Mouse (Mus musculus) MEL (cell line): ENCODE data around the gene Rbm48. TPM values are rescaled to one million over a fixed set of nuclear protein-coding genes. Genes with fewer than 3 reads are reported as not detected.
A peak's percentile ranks its signal among the peaks of the same experiment; 100 is the strongest.

ENCODE experiments used
- DNase-seq: peaks from one replicate; pipeline ENCODE4 v3.0.0; 2011; ENCODE audit warnings: low read depth, low spot score
- H3K27ac ChIP-seq: 2 replicates; pipeline ENCODE4 v1.5.1; 2012; ENCODE audit warnings: low read depth, mild to moderate bottlenecking, control low read depth, low read length, moderate library complexity; ENCODE audit not compliant: control insufficient read depth
- H3K27me3 ChIP-seq, 2 experiments: fragments of 150-350 bp in 1 of 2; sonication (generic) in 1 of 2; 2 replicates each; pipeline ENCODE4 v1.6.1; 2012; ENCODE audit warnings: low read length in 2 of 2, mild to moderate bottlenecking in 2 of 2, improper control_type of control experiment in 1 of 2, moderate library complexity in 1 of 2; ENCODE audit not compliant: insufficient read depth in 2 of 2, control insufficient read depth in 1 of 2
- H3K36me3 ChIP-seq, 2 experiments: 2 replicates each; pipeline ENCODE4 v1.6.1; 2012 to 2014; ENCODE audit warnings: low read length in 2 of 2, improper control_type of control experiment in 1 of 2, inconsistent platforms in 1 of 2, mild to moderate bottlenecking in 1 of 2; ENCODE audit not compliant: insufficient read depth in 2 of 2, control insufficient read depth in 1 of 2
- H3K4me1 ChIP-seq, 2 experiments: fragments of 150-350 bp in 1 of 2; sonication (generic) in 1 of 2; 2 replicates each; pipeline ENCODE4 v1.6.1; 2012; ENCODE audit warnings: low read length in 2 of 2, improper control_type of control experiment in 1 of 2, mild to moderate bottlenecking in 1 of 2; ENCODE audit not compliant: insufficient read depth in 2 of 2, control insufficient read depth in 1 of 2
- H3K4me3 ChIP-seq, 2 experiments: fragments of 150-350 bp in 1 of 2; sonication (generic) in 1 of 2; 2 replicates each; pipeline ENCODE4 v1.5.1; 2012; ENCODE audit warnings: low read depth in 2 of 2, low read length in 2 of 2, mild to moderate bottlenecking in 2 of 2, moderate library complexity in 2 of 2, control low read depth in 1 of 2, improper control_type of control experiment in 1 of 2; ENCODE audit not compliant: control insufficient read depth in 1 of 2, insufficient read depth in 1 of 2
- H3K79me2 ChIP-seq: 2 replicates; pipeline ENCODE4 v1.6.1; 2012; ENCODE audit warnings: mild to moderate bottlenecking, low read length, moderate library complexity; ENCODE audit not compliant: control insufficient read depth, poor library complexity, insufficient read depth
- H3K9ac ChIP-seq: 2 replicates; pipeline ENCODE4 v1.6.1; 2012; ENCODE audit warnings: low read depth, mild to moderate bottlenecking, control low read depth, low read length, moderate library complexity; ENCODE audit not compliant: control insufficient read depth, poor library complexity, severe bottlenecking
- H3K9me3 ChIP-seq: fragments of 150-350 bp; sonication (generic); replicated peaks from 2 replicates; pipeline ENCODE4 v1.6.1; 2012; ENCODE audit warnings: mild to moderate bottlenecking, low read length, improper control_type of control experiment, moderate library complexity; ENCODE audit not compliant: insufficient read depth
- CHD1 ChIP-seq: IDR thresholded peaks from 2 replicates; pipeline ENCODE4 v1.6.1; 2012; ENCODE audit warnings: low read depth, mild to moderate bottlenecking, inconsistent platforms, low read length, improper control_type of control experiment
- E2F4 ChIP-seq: IDR thresholded peaks from 2 replicates; pipeline ENCODE4 v1.6.1; 2011; ENCODE audit warnings: low read depth, low read length, improper control_type of control experiment, borderline replicate concordance
- ELF1 ChIP-seq: IDR thresholded peaks from 2 replicates; pipeline ENCODE4 v1.6.1; 2014; ENCODE audit warnings: low read depth, mild to moderate bottlenecking, inconsistent platforms, low read length, improper control_type of control experiment, moderate library complexity
- EP300 ChIP-seq, 2 experiments: IDR thresholded peaks; 2 replicates each; pipeline ENCODE4 v1.6.1; 2011; ENCODE audit warnings: improper control_type of control experiment in 2 of 2, low read length in 2 of 2, low read depth in 1 of 2, mild to moderate bottlenecking in 1 of 2
- GATA1 ChIP-seq: IDR thresholded peaks from 2 replicates; pipeline ENCODE4 v1.6.1; 2011; ENCODE audit warnings: low read depth, low read length, improper control_type of control experiment
- KAT2A ChIP-seq: conservative IDR thresholded peaks from 2 replicates; pipeline ENCODE4 v1.6.1; 2012; ENCODE audit warnings: low read depth, low read length, improper control_type of control experiment, inconsistent platforms
- MAFK ChIP-seq: IDR thresholded peaks from 2 replicates; pipeline ENCODE4 v1.6.1; 2011; ENCODE audit warnings: low read depth, mild to moderate bottlenecking, low read length, improper control_type of control experiment, borderline replicate concordance
- MAX ChIP-seq: IDR thresholded peaks from 2 replicates; pipeline ENCODE4 v1.6.1; 2011; ENCODE audit warnings: low read length, improper control_type of control experiment
- MYB ChIP-seq: IDR thresholded peaks from 2 replicates; pipeline ENCODE4 v1.6.1; 2011; ENCODE audit warnings: mild to moderate bottlenecking, low read depth, low read length, improper control_type of control experiment
- NELFE ChIP-seq: IDR thresholded peaks from 2 replicates; pipeline ENCODE4 v1.6.1; 2011; ENCODE audit warnings: low read depth, low read length, improper control_type of control experiment
- NRF1 ChIP-seq: IDR thresholded peaks from 2 replicates; pipeline ENCODE4 v1.6.1; 2014; ENCODE audit warnings: low read depth, mild to moderate bottlenecking, inconsistent platforms, low read length, improper control_type of control experiment, moderate library complexity; ENCODE audit not compliant: poor library complexity, insufficient read depth, severe bottlenecking
- RAD21 ChIP-seq: IDR thresholded peaks from 2 replicates; pipeline ENCODE4 v1.6.1; 2011; ENCODE audit warnings: mild to moderate bottlenecking, low read depth, low read length, improper control_type of control experiment
- SIN3A ChIP-seq: IDR thresholded peaks from 2 replicates; pipeline ENCODE4 v1.6.1; 2012; ENCODE audit warnings: low read length, improper control_type of control experiment, inconsistent platforms
- TBP ChIP-seq: IDR thresholded peaks from 2 replicates; pipeline ENCODE4 v1.8.0; 2011; ENCODE audit warnings: low read depth, low read length, improper control_type of control experiment
- TCF12 ChIP-seq: IDR thresholded peaks from 2 replicates; pipeline ENCODE4 v1.6.1; 2014; ENCODE audit warnings: low read depth, mild to moderate bottlenecking, inconsistent platforms, low read length, improper control_type of control experiment, moderate library complexity
- UBTF ChIP-seq: IDR thresholded peaks from 2 replicates; pipeline ENCODE4 v1.6.1; 2012; ENCODE audit warnings: low read depth, mild to moderate bottlenecking, inconsistent platforms, low read length, improper control_type of control experiment, moderate library complexity, borderline replicate concordance; ENCODE audit not compliant: insufficient read depth
- ZC3H11A ChIP-seq: IDR thresholded peaks from 2 replicates; pipeline ENCODE4 v1.6.1; 2012; ENCODE audit warnings: low read depth, mild to moderate bottlenecking, inconsistent platforms, low read length, improper control_type of control experiment
- ZKSCAN1 ChIP-seq: IDR thresholded peaks from 2 replicates; pipeline ENCODE4 v1.6.1; 2012; ENCODE audit warnings: low read depth, mild to moderate bottlenecking, inconsistent platforms, low read length, improper control_type of control experiment, moderate library complexity
- polyA plus RNA-seq, 2 experiments: library from polyadenylated mRNA; stranded (reverse) in 1 of 2; unstranded in 1 of 2; fragments of >175 nt in 1 of 2; fragments of >200 nt in 1 of 2; gene quantifications; 2 replicates each; pipeline versions ENCODE4 v1.2.1 to v1.2.4; 2012; ENCODE audit warnings: low replicate concordance in 2 of 2, low read depth in 1 of 2; ENCODE audit not compliant: insufficient read length in 2 of 2, insufficient read depth in 1 of 2, missing spikeins in 1 of 2
- total RNA-seq: library from RNA; depleted of rRNA; stranded (reverse); fragments of 300-350 nt; gene quantifications from 2 replicates; pipeline ENCODE4 v1.2.3, GENCODE M21; 2012

Rbm48 gene
- total and polyA plus RNA-seq, 3 experiments = 12.0 to 12.9 TPM; not detected in 1

- peaks cover 4 to 6% of the 10 kb centered on the region in 2 experiments for H3K36me3 ChIP-seq
- no peak overlapping the region for H3K4me3 ChIP-seq
- TF ChIP-seq NELFE (no peak), EP300 (IDR thresholded peaks at IDR 0.05; ENCODE audit: low read depth in 1 of 2, low read length in 2 of 2) (peak in 1 of 2 experiments; percentile 25; a peak in 1 of 4 replicates), TCF12 (peak; percentile 27; the same call in 1 of the 2 replicates)
- H3K27me3 ChIP-seq = no peaks in the 10 kb centered on the region
- peaks cover 0 to 3% of the 10 kb centered on the region in 2 experiments; a peak in 2 of 4 replicates for H3K4me1 ChIP-seq
- peak; percentile 49 for DNase-seq
- H3K27ac ChIP-seq = no peak overlapping the region
- no peaks in the 10 kb centered on the region for H3K9me3 ChIP-seq
- no peaks in the 10 kb centered on the region for H3K79me2 ChIP-seq
- no peak overlapping the region; the same call in 1 of the 2 replicates for H3K9ac ChIP-seq
Observed at GRCm38 (mm10) chr5:3631512-3632271, 35.3 kb upstream of the Rbm48 start.

GRCm38 (mm10) chr5:3630055-3630454 lies 33.7 kb upstream of the Rbm48 start:
- peaks cover 4 to 6% of the 10 kb centered on the region in 2 experiments for H3K36me3 ChIP-seq
- TF ChIP-seq KAT2A = no peak
- no peak for TF ChIP-seq ZKSCAN1
- no peak for TF ChIP-seq GATA1
- no peak for TF ChIP-seq TBP
- no peak for TF ChIP-seq MAX
- no peak for TF ChIP-seq MAFK
- no peak for TF ChIP-seq ZC3H11A
- no peak for TF ChIP-seq CHD1
- TF ChIP-seq MYB = no peak
- no peak for TF ChIP-seq TCF12
- no peak overlapping the region for H3K27ac ChIP-seq

GRCm38 (mm10) chr5:3620486-3620885 lies 24.1 kb upstream of the Rbm48 start:
- H3K79me2 ChIP-seq = peaks cover 1% of the 10 kb centered on the region; the same call in 1 of the 2 replicates
- no peak overlapping the region for H3K4me3 ChIP-seq
- no peak overlapping the region for H3K9ac ChIP-seq
- TF ChIP-seq EP300 (IDR thresholded peaks at IDR 0.05; ENCODE audit: low read depth in 1 of 2, low read length in 2 of 2) (no peak), UBTF (no peak), E2F4 (no peak), TBP (no peak), NELFE (no peak), CHD1 (no peak), ZC3H11A (no peak), NRF1 (no peak), RAD21 (no peak), SIN3A (no peak), MAFK (no peak), ELF1 (no peak)
- DNase-seq = no peak
- no peak overlapping the region for H3K27ac ChIP-seq
- no peaks in the 10 kb centered on the region for H3K9me3 ChIP-seq
- H3K27me3 ChIP-seq = no peaks in the 10 kb centered on the region
- no peaks in the 10 kb centered on the region for H3K4me1 ChIP-seq
- H3K36me3 ChIP-seq = peaks cover 0 to 9% of the 10 kb centered on the region in 2 experiments; a peak in 2 of 4 replicates

More at GRCm38 (mm10) chr5:3630055-3630454, 33.7 kb upstream of the Rbm48 start:
- no peaks in the 10 kb centered on the region for H3K79me2 ChIP-seq
- no peak overlapping the region for H3K9ac ChIP-seq
- no peak for DNase-seq
- no peaks in the 10 kb centered on the region for H3K27me3 ChIP-seq
- no peak overlapping the region for H3K4me3 ChIP-seq
- no peaks in the 10 kb centered on the region for H3K9me3 ChIP-seq
- H3K4me1 ChIP-seq = peaks cover 0 to 3% of the 10 kb centered on the region in 2 experiments; a peak in 2 of 4 replicates
